Mouse (Mus musculus) WW6 (cell line): Measurements from ENCODE around the gene Scfd2.

ENCODE experiments used
- DNase-seq: peaks from one replicate; pipeline ENCODE4 v3.0.0-alpha.2; 2013; ENCODE audit warnings: low read depth, low spot score

Gene Scfd2

DNA sequence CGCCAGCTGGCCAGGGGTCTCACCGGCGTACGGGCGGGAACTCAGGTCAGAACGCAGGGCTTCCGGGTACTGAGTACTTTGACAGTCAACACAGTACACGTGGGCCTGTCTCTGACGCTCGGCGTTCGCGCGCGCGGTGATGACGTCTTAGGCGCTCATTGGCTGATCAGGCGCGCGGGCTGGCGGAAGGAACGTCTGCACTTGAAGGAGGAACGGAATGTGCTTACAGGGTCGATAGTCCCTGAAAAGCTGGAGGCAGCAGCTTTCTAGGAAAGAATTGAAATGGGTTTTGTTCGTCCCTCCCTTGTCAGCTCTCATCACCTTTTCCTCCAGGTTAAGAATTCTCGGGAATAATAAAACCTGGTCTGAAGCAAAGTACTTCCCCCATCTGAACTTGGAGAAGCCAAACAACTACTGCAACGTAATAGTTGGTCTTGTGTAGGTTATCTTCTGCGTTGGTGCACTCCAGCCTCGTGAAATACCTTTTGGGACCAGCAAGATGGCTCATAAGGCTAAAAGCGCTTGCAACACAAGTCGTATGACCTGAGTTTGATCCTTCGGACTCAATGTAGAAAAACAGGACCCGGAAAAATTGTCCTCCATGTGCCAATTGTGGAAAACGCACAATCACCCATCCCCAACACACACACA lies at the start of gene Scfd2:
TSS of gene Scfd2 (minus strand) at position 130 of the 651 bp plus-strand sequence.
- peak; percentile 86 for DNase-seq

DNA sequence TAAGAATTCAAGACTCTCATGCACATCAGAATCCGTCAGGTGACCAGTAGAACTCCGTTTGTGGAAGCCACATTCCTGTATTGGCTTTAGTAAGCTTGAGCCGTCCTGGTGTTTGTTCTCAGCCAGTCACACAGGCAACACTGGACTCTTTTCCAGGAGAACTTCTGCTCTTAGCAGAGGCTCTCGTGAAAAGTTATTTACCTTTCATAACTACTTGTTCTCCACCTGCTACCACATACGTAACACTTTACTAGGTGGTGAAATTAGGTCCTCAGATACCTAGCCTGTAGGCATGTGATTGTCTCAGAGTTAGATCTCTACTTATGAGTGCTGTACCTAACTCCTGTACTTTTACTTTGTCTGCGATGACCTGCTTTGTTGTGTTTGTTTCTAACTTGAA lies 40.2 kb upstream of the Scfd2 start:
- DNase-seq, result no peak

DNA sequence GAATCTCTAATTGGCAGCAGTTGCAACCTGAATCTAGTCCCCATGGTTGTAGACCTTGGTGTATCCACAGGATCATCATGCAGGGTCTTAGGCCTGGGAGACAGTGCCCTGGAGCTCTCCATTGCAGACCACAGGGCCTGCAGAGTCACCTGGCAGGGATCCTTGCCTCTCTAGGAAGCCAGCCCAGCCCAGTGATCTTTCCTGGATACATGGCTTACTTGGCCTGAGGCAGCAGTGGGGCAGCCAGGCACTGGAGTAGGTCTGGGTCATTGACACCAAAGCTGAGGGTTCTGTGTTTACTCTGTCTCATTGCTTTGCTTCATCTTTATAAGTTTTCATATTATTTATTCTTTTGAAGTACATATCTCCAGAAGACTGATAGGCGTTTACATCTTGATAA lies 29.6 kb upstream of the Scfd2 start:
- no peak for DNase-seq

DNA sequence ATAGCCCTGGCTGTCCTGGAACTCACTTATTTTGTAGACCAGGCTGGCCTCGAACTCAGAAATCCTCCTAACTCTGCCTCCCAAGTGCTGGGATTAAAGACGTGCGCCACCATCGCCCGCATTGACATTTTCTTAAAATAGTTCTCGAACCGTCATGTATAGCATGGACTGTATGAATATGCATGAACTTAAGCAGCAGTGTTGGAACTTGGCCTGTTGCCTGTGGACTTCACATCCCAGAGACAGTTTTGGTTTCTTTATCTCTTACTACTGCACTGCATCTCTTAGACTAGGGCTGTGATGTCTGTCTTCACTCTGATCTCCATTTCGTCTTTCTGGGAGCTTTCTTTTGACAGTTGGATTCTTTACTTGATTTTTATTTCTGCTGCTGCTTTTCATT lies 18.0 kb upstream of the Scfd2 start:
- no peak for DNase-seq

DNA sequence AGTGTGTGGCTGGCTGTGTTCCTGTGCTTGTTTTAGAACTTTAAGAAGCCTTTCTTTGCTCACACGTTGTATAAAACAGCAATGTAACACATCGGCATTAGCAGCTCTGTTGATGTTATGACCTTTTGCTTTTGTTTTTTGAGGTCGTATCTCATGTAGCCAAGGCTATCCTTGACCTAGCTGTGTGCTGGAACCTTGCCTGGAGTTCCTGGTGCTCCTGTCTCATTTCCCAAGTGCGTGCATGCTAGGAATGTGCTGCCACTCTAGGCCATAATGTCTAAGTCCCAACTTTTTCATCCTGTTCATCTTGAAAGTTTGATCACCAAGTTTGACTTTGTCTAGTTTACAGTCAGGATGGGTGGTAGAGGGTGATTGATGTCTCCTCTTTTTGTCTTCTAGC lies 14.0 kb upstream of the Scfd2 start:
- DNase-seq, result no peak

DNA sequence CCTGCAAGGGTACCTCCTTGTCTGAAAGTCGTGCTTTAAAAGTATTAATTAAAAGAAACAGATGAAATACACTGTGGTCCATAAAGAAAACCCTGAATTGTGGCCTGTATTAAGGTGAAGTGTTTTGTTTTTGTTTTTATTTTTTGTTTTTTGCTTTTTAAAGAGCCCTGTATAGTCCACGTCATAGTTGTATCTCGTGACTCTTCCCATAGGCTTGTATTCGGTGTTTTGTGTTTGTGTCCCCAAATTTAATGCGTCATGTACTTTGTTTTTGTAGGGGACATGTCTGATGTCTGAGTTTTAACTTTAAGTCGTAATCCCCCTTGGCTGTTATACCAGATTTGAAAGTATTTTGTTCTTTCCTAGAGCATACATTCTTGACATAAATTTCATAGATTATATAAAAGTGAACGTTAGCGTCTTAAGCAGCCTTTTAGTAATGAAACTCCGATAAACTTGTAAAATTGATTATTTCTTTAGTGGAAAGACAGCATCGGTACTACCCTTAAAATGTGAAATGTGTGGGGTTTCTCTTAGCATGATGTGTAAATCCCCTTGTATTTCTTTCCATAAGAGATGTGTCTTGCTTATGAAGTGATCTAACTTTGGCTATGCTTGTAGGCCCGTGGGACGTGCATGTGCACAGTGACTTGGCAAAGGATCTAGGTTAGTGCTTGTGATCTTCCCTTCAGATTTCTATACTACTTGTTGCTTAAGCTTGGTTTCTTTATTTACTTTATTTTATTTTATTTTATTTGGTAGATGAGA lies 4.8 kb upstream of the Scfd2 start:
- DNase-seq, result no peak

DNA sequence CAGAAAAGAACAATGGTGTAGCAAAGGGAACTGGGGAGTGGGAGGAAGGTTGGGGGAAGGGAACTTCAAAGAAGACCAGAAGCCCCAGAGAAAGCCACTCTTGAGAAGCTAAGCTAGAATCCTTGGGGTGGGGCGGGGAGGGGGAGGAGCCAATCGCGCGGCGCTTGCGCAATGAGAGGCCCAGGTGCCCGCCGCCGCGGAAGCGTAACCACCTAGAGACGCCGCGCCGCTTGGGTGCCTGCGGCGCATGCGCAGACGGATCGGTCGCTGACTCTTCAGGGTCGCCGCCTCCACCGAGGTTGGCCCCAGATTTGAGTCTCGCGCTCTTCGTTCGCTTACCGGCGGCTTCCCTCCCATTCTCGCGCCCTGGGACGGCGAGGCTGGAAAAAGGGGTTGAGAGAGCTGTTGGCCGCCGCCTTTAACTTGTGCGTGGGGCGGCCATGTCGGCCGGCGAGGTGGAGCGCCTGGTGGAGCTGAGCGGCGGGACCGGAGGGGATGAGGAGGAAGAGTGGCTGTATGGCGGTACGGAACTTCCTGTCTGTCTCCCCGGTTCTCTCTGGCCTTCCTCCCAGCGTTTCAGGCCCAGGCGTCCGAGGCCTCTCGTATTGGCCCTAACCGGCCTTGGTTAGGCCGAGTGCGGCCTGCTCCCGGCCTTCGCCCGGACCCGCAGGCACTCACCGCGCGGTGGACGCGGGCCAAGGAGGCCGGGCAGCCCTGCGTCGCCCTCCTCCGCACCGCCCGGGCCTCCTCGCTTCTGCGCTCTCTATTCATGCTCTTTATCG lies 3.9 kb upstream of the Scfd2 start, which contains the start of gene Fip1l1:
TSS of gene Fip1l1 (plus strand) at position 210 of the 782 bp plus-strand sequence.
- peak; percentile 92 for DNase-seq

DNA sequence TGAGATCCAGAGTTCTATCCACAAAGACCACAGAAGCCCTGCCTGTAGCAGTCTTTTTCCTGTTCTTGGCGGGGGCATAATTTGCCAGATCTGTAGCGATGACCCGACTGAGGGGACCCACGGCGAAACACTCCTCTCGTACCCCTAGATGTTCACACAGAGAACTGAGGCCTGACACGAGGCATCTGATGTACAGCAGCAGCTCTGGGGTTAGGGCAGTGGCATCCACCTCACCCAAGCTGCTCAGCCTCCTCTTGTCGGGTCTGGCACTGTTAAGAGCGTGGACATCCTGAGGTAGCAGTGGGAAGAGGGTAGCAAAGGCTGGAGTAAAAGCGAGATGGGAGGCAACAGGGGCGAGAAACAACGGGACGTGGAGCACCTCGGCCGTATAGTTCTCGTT lies 774 bp downstream of the Scfd2 start:
- no peak for DNase-seq

DNA sequence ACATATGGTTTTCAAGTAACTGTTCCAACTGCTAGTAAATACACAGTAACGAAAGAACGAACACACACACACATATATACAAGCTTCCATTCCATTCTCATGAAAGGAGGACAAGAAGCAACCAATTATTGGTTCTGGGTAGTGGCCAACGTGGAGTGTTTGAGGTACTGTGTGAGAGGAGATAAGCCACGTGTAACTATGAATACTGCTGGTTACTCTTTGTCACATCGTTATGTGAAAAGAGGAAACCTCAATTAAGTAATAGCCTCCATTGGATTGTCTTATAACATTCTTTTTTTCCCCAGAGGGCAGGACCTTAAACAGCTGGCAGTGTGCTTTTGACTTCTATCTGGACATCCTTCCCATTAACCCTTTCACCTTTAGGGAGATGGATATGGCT lies 4.5 kb downstream of the Scfd2 start:
- DNase-seq, result no peak

DNA sequence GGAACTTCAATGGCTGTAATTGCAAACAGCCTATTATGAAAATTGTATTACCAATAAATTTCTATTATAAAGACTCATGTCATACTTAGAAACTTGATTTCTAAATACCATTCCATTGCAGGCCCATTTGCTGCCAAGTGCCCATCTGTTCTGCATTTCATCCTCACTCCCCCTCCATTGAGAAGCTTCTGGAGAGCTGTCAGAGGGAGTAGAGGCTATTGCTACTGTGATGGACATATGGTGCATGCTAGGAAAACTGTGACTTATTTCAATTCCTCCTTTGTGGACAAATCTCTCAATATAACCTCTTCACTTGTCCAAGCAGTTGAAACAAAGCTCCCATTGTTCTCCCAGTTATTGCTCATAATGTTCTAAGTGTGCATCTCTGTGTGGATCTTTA lies 19.9 kb downstream of the Scfd2 start:
- no peak for DNase-seq

DNA sequence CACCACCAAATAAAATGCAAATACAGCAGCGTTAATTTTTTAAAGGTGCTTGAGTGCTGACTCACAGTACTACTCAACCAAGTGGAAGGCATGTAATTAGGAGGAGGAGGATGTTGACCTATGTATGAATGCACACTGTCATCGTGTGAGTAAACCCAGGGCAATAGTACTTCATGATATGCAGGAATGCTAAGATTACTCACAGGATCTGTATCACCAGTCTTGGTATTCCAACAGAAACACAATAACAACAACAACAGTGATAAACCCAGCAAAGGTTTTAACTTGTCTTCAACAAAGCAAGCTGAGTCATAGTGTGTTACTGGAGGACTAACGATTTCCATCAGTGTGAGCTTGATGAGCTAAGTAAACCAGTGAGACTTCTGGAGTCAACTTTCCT lies 38.9 kb downstream of the Scfd2 start:
- DNase-seq, result no peak

DNA sequence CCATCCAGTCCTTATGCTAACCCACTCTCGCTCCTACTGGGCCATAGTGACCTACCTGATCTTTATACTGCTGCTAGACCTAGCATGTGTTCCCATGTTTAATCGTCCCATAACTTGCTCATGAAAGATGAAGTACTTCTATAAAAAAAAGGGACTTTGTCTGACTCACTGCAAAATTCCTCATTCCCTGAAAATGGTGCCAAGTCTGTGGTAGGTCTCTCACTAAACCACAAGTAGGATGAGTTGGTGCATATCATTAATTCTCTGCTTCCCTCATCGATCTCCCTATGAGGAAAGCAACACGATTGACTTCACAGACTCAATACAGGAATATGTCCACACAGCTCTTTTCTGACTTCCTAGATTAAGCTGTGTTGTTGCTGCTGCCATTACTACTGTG lies 46.9 kb downstream of the Scfd2 start:
- DNase-seq, result no peak

DNA sequence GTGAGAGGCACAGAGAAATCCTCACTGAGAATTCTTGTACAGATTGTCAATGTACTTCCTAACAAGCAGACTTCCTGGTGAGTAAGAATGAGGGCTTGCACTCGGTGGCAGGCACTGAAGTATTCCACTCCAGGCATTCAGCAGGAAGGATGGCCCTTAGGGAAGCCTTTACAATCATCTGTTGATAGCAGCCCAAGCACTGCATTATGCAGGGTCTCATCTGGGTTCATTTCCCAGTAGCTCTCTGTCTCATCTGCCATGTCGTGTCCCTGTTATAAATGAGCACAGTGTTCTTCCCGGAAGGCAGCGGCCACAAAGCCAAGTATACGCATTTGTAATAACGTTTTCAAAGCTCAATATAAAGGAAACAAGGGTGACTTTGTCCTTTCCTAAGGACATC lies 48.9 kb downstream of the Scfd2 start:
- no peak for DNase-seq

DNA sequence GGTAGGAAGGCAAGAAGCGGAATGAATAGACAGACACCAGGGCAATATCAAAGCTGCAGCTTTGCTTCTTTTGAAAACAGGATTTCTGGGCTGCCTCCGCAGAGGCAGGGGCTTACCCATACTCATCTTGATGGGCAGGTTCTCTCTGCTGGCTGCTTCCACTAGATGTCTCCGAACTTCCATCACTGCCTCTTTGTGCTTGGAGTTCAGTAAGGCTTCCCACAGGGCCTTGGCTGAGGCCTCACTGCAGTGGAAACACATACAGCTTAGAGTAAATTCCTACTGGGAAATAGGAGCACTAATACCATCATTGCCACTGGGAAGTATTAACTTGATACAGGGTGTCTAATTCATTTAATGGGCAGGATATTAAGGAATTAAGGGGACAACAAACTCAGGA lies 49.5 kb downstream of the Scfd2 start:
- no peak for DNase-seq

DNA sequence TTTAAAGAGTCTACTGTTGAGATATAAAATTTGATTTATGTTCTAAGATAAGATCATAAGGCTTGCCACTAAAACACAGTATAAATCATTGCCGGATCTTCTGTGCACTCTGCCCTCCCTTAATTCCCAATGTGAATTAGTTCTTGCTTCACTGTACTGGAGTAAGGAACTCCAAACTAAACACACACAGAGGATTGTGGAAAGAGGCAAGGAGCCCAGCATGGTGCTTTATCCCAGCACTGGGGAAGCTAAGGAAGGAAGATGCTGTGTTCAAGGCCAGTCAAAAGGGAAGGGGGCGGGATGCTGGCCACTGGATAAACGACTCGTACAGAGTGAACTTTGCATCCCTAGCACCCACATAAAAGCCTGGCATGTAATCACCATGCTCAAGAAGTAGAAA lies 51.1 kb downstream of the Scfd2 start:
- DNase-seq, result no peak

DNA sequence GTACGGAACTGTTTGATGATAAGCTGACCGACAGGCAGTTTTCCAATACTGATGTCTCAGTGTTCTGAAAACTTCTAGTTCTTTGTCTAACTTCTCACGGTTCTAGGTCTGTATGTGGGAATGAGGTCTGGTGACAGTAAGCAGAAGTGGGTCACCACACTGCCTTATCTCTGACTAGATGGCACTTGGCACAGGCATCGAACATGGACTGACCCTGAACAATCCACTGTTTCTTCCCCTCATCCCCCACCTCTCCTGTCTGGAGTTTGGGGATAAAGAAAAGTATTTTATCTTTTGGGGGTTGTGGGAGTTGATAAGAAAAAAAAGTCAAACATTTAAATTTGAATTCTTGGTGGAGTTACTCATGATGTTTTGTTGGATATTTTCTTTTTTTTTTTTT lies 51.6 kb downstream of the Scfd2 start:
- no peak for DNase-seq

DNA sequence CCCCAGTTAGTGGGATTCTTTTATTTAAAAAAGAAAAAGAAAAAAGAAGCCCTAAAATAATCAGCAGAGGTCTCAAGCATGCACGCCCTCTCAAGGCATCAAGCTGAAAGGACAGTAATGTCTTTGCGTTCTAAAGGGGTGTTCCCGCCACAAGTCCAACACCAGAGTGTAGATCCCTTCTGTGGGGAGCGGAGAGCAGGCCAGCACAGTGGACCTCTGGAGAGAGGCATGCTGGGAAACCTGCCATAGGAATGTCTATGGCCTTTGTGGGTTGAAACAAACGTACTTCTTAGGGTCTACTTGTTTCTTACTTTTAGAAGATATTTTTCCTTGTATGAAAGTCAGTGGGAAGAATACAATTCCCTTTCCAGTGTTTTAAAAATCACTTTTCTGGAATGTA lies 52.4 kb downstream of the Scfd2 start:
- no peak for DNase-seq

DNA sequence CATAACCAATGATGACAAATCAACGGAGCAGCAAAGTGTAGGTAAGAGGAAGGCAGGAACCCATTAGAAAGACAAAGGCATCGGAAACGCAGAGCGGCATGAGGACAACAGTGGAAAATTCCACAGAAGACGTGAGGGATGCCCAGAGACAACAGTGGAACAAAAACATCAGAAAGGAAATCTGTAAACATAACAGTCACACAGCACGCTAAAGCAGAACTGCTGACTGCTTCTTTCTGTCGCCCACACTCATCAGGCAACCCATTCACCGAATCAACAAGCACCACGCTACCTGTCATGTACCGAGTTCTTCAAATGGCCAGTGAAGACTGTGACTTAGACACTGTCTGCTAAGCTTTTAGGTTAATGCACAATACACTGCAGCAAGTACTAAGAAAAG lies 55.0 kb downstream of the Scfd2 start:
- DNase-seq, result no peak

DNA sequence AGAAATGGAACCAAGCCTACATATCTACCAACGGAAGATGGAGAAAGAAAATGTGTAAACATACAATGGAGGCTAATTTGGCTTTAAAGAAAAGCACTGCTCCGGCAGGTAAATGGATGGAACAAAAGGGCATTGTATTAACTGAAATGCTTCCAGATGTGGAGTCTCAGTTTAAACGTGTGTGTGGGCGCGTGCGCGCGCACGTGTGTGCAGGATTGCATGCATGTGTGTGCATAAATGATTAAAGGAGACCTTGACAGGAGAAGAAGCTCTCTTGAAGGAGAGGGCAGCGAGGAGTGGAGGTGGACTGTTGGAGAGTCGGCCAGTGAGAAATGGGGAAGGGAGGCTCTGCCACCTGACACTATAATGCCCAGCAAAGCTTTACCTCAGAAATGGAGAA lies 58.4 kb downstream of the Scfd2 start:
- DNase-seq, result no peak

DNA sequence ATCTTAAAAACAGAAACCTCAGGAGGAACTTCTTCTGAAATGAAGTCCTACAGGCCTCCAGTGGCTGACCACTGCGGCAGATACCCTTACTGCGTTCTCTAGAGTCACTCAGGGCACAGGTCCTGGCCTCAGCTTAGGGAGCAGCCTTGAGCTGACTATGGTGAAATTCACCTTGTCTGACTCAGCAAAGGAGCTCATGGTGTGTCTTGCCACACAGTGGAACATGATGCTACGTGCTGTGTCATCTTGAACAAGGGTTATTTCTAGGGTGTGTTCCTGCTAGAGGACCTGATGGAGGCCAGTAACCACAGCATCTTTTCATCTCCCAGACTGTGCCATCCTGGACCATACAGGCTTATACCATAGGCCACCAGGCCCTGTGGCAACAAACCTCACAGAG lies 60.7 kb downstream of the Scfd2 start:
- no peak for DNase-seq

DNA sequence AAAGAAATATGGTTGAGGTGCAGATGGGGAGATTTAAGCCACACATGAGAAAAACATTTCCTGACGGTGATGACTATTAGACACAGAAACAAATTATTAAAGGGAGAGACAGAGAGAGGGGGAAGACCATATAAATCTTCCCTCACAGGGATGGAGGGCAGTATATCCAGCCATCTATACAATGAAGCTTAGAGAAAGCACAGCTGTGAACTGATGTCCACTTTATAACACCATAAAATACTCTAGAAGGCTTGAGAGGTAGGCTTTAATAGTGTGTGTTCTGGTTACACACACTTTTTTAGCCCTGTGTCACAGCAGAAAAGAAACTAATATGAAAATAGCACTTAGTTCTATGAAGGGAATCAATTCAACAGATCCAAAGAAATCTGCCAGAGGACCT lies 61.9 kb downstream of the Scfd2 start:
- no peak for DNase-seq

DNA sequence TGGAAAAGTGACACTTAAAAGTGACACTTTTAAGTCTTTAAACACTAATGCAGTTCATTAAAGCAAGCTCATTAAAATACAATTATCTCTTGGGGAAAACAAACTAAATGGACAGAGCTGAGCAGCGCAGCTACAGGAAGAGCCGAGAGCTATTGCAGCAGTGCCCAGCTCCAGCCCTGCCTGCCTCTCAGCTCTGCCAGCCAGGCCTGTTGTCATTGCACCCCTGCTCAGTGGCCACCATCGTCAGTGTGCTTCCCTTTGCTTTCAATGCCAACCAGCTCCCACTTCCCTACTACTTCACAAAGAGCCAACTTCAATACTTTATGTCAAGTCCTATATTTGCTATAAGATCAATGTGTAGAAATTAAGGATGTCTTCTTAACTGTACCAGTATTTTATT lies 63.8 kb downstream of the Scfd2 start:
- DNase-seq, result no peak

DNA sequence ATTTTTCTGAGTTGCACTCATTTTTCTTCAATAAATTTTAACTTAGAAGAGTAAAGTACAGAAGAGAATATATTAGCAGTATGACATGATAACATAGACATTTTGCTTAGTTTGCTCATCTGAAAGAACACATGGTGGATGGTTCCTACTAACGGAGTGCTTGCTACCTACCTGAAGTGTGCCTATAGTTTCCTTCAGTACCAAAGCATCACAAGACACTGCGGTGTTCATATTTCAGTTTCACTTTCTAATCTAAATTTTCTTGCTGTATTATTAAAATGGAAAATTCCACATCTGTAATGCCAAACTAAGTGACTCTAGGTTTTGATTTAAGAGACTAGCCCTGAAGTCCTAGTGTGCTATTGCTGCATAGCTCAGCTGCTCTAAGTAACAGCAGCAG lies 74.8 kb downstream of the Scfd2 start:
- no peak for DNase-seq
